Mouse (Mus musculus): Measurements from ENCODE around the gene Spock2. TPM values are rescaled to one million over a fixed set of nuclear protein-coding genes. Genes with fewer than 3 reads are reported as not detected.

Gene Spock2
- polyA plus RNA-seq, 1 experiment from 2014 or later: 7.9 TPM

GRCm38 (mm10) chr10:60110908-60111475 lies 5.0 kb downstream of the Spock2 start:
- Histone ChIP-seq H3K4me1 (peaks cover 44% of the 10 kb centered on the region), H3K4me3 (no peak overlapping the region), H3K27ac (replicated peaks) (no peak overlapping the region), H3K27me3 (ENCODE audit: low read depth, poor library complexity, severe bottlenecking) (peaks cover 66% of the 10 kb centered on the region), H3K36me3 (no peaks in the 10 kb centered on the region), H3K9me3 (replicated peaks) (no peaks in the 10 kb centered on the region)
- no peak for DNase-seq (ENCODE audit: low spot score)
- WGBS: 91% methylated on average over 10 of the region's 10 CpGs

- no peak for DNase-seq (ENCODE audit: low spot score)
- no peaks in the 10 kb centered on the region for H3K36me3 ChIP-seq
- no peak overlapping the region for H3K4me3 ChIP-seq
- 92% methylated on average over 9 of the region's 9 CpGs for WGBS
- peaks cover 34% of the 10 kb centered on the region for H3K27me3 ChIP-seq (ENCODE audit: low read depth, poor library complexity, severe bottlenecking)
- H3K27ac ChIP-seq (replicated peaks): 0 out of 2 replicates have a peak overlapping the region, but pooled peaks have one; percentile 9
- H3K9me3 ChIP-seq (replicated peaks): no peaks in the 10 kb centered on the region
- H3K4me1 ChIP-seq: peaks cover 46% of the 10 kb centered on the region
These were observed 8.1 kb downstream of the Spock2 start for GRCm38 (mm10) chr10:60113965-60114690.

GRCm38 (mm10) chr10:60115345-60116185 lies 9.5 kb downstream of the Spock2 start:
- H3K9me3 ChIP-seq (replicated peaks): no peaks in the 10 kb centered on the region
- peak; percentile 81 for DNase-seq (ENCODE audit: low spot score)
- H3K27me3 ChIP-seq (ENCODE audit: low read depth, poor library complexity, severe bottlenecking): peaks cover 20% of the 10 kb centered on the region
- WGBS: 4% methylated on average over 14 of the region's 14 CpGs
- peak overlapping the region; percentile 41 for H3K4me3 ChIP-seq
- H3K27ac ChIP-seq (replicated peaks): peak overlapping the region; percentile 78
- H3K4me1 ChIP-seq: peaks cover 48% of the 10 kb centered on the region
- no peaks in the 10 kb centered on the region for H3K36me3 ChIP-seq

- WGBS: 50% methylated on average over 4 of the region's 4 CpGs
These were observed 11.0 kb downstream of the Spock2 start for GRCm38 (mm10) chr10:60116997-60117396.

GRCm38 (mm10) chr10:60118464-60118863 lies 12.4 kb downstream of the Spock2 start:
- H3K27ac ChIP-seq (replicated peaks): no peak overlapping the region
- no peaks in the 10 kb centered on the region for H3K36me3 ChIP-seq
- H3K27me3 ChIP-seq (ENCODE audit: low read depth, poor library complexity, severe bottlenecking): peaks cover 8% of the 10 kb centered on the region
- no peak overlapping the region for H3K4me3 ChIP-seq
- peaks cover 48% of the 10 kb centered on the region for H3K4me1 ChIP-seq
- WGBS: 56% methylated on average over 7 of the region's 7 CpGs
- H3K9me3 ChIP-seq (replicated peaks): no peaks in the 10 kb centered on the region
- DNase-seq (ENCODE audit: low spot score): no peak

More at GRCm38 (mm10) chr10:60116997-60117396, 11.0 kb downstream of the Spock2 start:
- no peak for DNase-seq (ENCODE audit: low spot score)
- no peak overlapping the region for H3K4me3 ChIP-seq
- no peak overlapping the region for H3K27ac ChIP-seq (replicated peaks)
- H3K27me3 ChIP-seq (ENCODE audit: low read depth, poor library complexity, severe bottlenecking): peaks cover 8% of the 10 kb centered on the region
- no peaks in the 10 kb centered on the region for H3K36me3 ChIP-seq
- peaks cover 48% of the 10 kb centered on the region for H3K4me1 ChIP-seq
- no peaks in the 10 kb centered on the region for H3K9me3 ChIP-seq (replicated peaks)

- 0 out of 2 replicates have a peak, but pooled peaks cover 4% of the 10 kb centered on the region for H3K36me3 ChIP-seq
- H3K4me1 ChIP-seq: peaks cover 43% of the 10 kb centered on the region
- H3K4me3 ChIP-seq: no peak overlapping the region
- H3K27ac ChIP-seq (replicated peaks): 0 out of 2 replicates have a peak overlapping the region, but pooled peaks have one; percentile 19
- no peaks in the 10 kb centered on the region for H3K9me3 ChIP-seq (replicated peaks)
- no peaks in the 10 kb centered on the region for H3K27me3 ChIP-seq (ENCODE audit: low read depth, poor library complexity, severe bottlenecking)
- DNase-seq (ENCODE audit: low spot score): no peak
- WGBS: 83% methylated on average over 4 of the region's 4 CpGs
These were observed 14.6 kb downstream of the Spock2 start for GRCm38 (mm10) chr10:60120630-60121029.

GRCm38 (mm10) chr10:60124078-60124477 lies 18.1 kb downstream of the Spock2 start:
- no peak for DNase-seq (ENCODE audit: low spot score)
- Histone ChIP-seq H3K36me3 (peaks cover 7% of the 10 kb centered on the region; the same call in 1 of the 2 replicates), H3K27ac (replicated peaks) (no peak overlapping the region), H3K4me1 (peaks cover 17% of the 10 kb centered on the region), H3K9me3 (replicated peaks) (no peaks in the 10 kb centered on the region), H3K4me3 (no peak overlapping the region), H3K27me3 (ENCODE audit: low read depth, poor library complexity, severe bottlenecking) (0 out of 2 replicates have a peak, but pooled peaks cover 6% of the 10 kb centered on the region)
- 66% methylated on average over 6 of the region's 6 CpGs for WGBS

GRCm38 (mm10) chr10:60125529-60126327 lies 19.7 kb downstream of the Spock2 start:
- Histone ChIP-seq H3K4me3 (peak overlapping the region; percentile 29), H3K4me1 (peaks cover 10% of the 10 kb centered on the region), H3K9me3 (replicated peaks) (no peaks in the 10 kb centered on the region), H3K27ac (replicated peaks) (peak overlapping the region; percentile 2; the same call in 1 of the 2 replicates), H3K27me3 (ENCODE audit: low read depth, poor library complexity, severe bottlenecking) (0 out of 2 replicates have a peak, but pooled peaks cover 6% of the 10 kb centered on the region), H3K36me3 (peaks cover 13% of the 10 kb centered on the region; the same call in 1 of the 2 replicates)
- 27% methylated on average over 20 of the region's 22 CpGs for WGBS
- DNase-seq (ENCODE audit: low spot score): no peak

- no peak for DNase-seq (ENCODE audit: low spot score)
- Histone ChIP-seq H3K9me3 (replicated peaks) (no peaks in the 10 kb centered on the region), H3K27ac (replicated peaks) (no peak overlapping the region), H3K4me3 (no peak overlapping the region), H3K27me3 (ENCODE audit: low read depth, poor library complexity, severe bottlenecking) (0 out of 2 replicates have a peak, but pooled peaks cover 6% of the 10 kb centered on the region), H3K4me1 (peaks cover 13% of the 10 kb centered on the region), H3K36me3 (peaks cover 13% of the 10 kb centered on the region; the same call in 1 of the 2 replicates)
- WGBS: 86% methylated on average over 9 of the region's 9 CpGs
These were observed 22.3 kb downstream of the Spock2 start for GRCm38 (mm10) chr10:60128287-60128686.

GRCm38 (mm10) chr10:60130504-60130903 lies 24.5 kb downstream of the Spock2 start:
- Histone ChIP-seq H3K4me3 (no peak overlapping the region), H3K4me1 (peaks cover 25% of the 10 kb centered on the region), H3K27me3 (ENCODE audit: low read depth, poor library complexity, severe bottlenecking) (0 out of 2 replicates have a peak, but pooled peaks cover 6% of the 10 kb centered on the region), H3K9me3 (replicated peaks) (no peaks in the 10 kb centered on the region), H3K36me3 (peaks cover 9% of the 10 kb centered on the region; the same call in 1 of the 2 replicates), H3K27ac (replicated peaks) (no peak overlapping the region)
- DNase-seq (ENCODE audit: low spot score): no peak
- 86% methylated on average over 4 of the region's 4 CpGs for WGBS

GRCm38 (mm10) chr10:60133501-60133900 lies 27.5 kb downstream of the Spock2 start:
- H3K27me3 ChIP-seq (ENCODE audit: low read depth, poor library complexity, severe bottlenecking): no peaks in the 10 kb centered on the region
- no peak overlapping the region for H3K4me3 ChIP-seq
- 23% methylated on average over 6 of the region's 6 CpGs for WGBS
- H3K9me3 ChIP-seq (replicated peaks): no peaks in the 10 kb centered on the region
- peaks cover 16% of the 10 kb centered on the region for H3K4me1 ChIP-seq
- peaks cover 6% of the 10 kb centered on the region; the same call in 1 of the 2 replicates for H3K36me3 ChIP-seq
- no peak for DNase-seq (ENCODE audit: low spot score)
- H3K27ac ChIP-seq (replicated peaks): 0 out of 2 replicates have a peak overlapping the region, but pooled peaks have one; percentile 28
